Mouse (Mus musculus) liver, postnatal 0 days (tissue): ENCODE results near the gene Syngap1.

Source experiments
- CTCF ChIP-seq: sonication (generic); IDR thresholded peaks from 2 replicates; pipeline ENCODE4 v1.5.1; 2016; ENCODE audit warnings: antibody characterized with exemption, low read depth
- EP300 ChIP-seq: IDR thresholded peaks from 2 replicates; pipeline ENCODE4 v1.6.1; 2016; ENCODE audit warnings: antibody characterized with exemption, low read depth, mild to moderate bottlenecking

DNA sequence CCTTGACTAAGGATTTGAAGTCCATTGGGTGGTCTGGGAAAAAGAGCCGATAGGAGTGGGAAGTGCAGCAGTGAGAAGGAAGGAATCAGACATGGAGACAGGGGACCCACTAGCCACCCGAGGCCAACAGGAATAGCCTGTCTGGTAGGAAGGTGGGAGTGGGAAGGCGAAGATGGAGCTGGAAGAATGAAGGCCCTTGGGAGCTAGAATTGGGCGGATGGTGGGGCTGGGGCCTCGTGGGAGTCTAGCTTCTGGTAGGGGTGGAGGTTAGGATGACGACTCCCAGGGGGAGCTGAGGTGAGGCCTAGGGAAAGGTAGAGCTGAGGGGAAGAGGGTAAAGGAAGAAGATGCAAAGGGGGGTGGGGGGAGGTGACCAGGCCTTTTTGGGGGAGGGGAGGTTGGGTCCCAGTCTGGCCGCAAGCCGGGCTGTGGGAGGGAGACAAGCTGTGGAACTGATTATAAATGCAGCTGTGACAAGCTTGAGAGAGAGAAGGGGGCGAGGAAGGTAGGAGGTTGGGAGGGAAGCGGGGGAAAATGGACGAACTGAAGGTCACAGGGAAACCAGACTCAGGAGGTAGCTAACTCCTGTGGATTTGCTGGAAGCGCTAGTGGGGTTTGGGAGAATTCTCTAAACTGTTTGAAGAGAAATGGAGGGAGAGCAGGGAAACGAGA lies 4.9 kb downstream of the Syngap1 start:
- no peak for TF ChIP-seq CTCF
- no peak for TF ChIP-seq EP300
